Mouse (Mus musculus): ENCODE results near the gene Gm43191. TPM values are rescaled to one million over a fixed set of nuclear protein-coding genes. Genes with fewer than 3 reads are reported as not detected.
A peak's percentile ranks its signal among the peaks of the same experiment; 100 is the strongest.
"Not testable (repeated sequence)": the region's sequence is repeated elsewhere in the genome, so short reads cannot be mapped to it uniquely, and the experiment has no call there.

The Gm43191 gene
- polyA plus RNA-seq, 1 experiment, result not detected

DNA sequence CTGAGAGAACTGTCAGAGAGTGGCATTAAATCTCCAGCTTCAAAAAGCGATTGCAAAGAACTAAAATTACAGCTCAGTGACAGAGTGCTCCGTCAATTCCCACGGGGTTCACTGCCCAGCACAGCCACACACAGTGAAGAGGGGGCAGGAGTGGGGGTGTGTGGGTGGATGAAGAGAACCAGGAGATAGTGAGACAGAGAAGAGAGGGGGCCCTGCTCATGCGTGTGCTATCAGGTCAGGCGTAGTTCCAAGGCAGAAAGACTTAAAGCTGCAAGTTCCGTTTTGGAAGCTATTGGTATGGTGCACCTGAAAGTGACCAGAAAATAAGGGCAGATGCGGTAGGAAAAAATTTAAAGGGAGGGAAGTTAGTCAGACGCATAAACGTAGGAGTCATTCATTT, 29.9 kb upstream of the Gm43191 start:
- H3K4me1 ChIP-seq (ENCODE audit: control insufficient read depth, insufficient read depth, low read length), result no peaks in the 10 kb centered on the region; the same call in 1 of the 2 replicates
- TF ChIP-seq POLR2A (IDR thresholded peaks at IDR 0.05; ENCODE audit: extremely low read depth, insufficient read depth, low read length) (no peak), CTCF (IDR thresholded peaks at IDR 0.05; ENCODE audit: extremely low read depth, insufficient read depth, low read length) (no peak)
- no peak overlapping the region for H3K27ac ChIP-seq (ENCODE audit: insufficient read depth, low read length)
- H3K4me3 ChIP-seq (ENCODE audit: insufficient read depth, low read length), result peak overlapping the region; percentile 99; the same call in 1 of the 2 replicates

DNA sequence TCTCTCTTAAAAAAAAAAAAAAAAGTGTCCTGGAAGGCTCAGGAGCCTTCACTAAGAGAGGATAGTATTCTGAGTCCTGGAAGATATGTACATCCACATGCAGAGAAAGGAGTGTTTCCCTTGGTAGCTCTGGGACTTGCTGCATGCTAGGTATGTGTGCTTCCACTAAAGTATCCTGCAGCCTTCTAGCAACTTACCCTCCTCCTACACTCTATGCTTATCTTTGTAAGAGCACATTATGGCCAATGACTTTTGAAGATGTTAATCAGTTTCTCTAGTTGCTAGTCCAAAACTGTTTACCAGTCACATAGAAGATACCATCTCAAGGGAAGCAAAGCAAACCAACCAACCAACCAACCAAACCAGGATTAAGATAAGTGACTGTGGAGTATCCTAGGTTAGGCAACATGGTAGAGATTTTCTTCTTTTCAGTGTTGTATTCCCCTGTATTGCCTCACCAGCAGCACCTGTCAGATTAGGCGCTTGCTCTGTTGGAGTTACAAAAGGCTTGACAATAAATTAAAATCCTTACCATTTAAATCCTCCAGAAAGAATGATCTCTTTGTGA, 24.7 kb upstream of the Gm43191 start:
- Histone ChIP-seq H3K4me3 (ENCODE audit: insufficient read depth, low read length) (no peak overlapping the region), H3K4me1 (ENCODE audit: control insufficient read depth, insufficient read depth, low read length) (no peaks in the 10 kb centered on the region), H3K27ac (ENCODE audit: insufficient read depth, low read length) (no peak overlapping the region)
- TF ChIP-seq POLR2A (IDR thresholded peaks at IDR 0.05; ENCODE audit: extremely low read depth, insufficient read depth, low read length) (no peak), CTCF (IDR thresholded peaks at IDR 0.05; ENCODE audit: extremely low read depth, insufficient read depth, low read length) (no peak)

DNA sequence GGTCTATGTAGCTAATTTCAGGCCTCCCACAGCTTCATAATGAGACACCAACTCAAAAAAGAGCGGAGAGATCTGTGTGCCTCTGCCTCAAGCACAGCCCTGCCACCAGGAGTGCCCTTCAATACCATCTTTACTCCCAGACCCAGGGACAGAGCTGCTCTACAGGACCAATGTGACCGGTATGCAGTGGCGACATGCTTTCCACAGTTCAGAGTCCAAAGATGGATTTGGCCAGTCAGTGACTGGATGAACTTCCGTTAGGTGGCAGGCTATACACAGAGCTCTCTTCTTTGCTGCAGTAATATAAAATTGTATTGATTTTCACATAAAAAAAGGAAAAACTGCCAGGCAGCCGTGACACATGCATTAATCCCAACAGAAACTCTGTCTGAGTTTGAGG, 22.8 kb upstream of the Gm43191 start:
- Histone ChIP-seq H3K4me3 (ENCODE audit: insufficient read depth, low read length) (no peak overlapping the region), H3K4me1 (ENCODE audit: control insufficient read depth, insufficient read depth, low read length) (no peaks in the 10 kb centered on the region), H3K27ac (ENCODE audit: insufficient read depth, low read length) (no peak overlapping the region)
- TF ChIP-seq POLR2A (IDR thresholded peaks at IDR 0.05; ENCODE audit: extremely low read depth, insufficient read depth, low read length) (no peak), CTCF (IDR thresholded peaks at IDR 0.05; ENCODE audit: extremely low read depth, insufficient read depth, low read length) (no peak)

DNA sequence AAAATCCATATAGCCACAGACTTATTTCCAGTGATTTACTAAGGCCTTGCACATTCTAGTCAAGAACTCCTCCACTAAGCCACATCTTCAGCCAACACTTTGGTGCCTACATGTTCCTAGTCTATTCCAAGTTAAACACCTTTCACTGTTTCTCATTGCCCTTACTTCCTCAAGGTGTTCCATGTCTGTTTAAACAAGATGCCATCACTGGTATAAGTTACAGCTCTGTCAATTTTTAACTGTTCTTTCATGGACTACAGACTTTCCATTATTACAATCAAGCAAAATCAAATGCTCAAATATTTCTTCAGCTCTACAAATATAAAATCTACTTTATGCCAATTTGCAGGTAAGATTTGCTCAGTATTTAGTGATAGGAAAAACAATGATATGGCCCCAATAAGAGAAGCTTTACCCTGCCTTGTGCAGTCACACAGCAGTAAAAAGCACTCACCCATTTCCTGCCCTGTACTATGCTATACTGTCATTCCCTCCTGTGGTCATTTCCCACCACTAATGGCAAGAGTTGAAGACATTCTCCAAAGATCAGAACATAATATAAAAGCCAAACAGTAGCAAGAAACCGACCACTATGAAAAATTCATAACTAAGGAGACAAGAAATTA, 21.7 kb upstream of the Gm43191 start:
- TF ChIP-seq POLR2A (IDR thresholded peaks at IDR 0.05; ENCODE audit: extremely low read depth, insufficient read depth, low read length) (no peak), CTCF (IDR thresholded peaks at IDR 0.05; ENCODE audit: extremely low read depth, insufficient read depth, low read length) (no peak)
- H3K4me1 ChIP-seq (ENCODE audit: control insufficient read depth, insufficient read depth, low read length), result no peaks in the 10 kb centered on the region

DNA sequence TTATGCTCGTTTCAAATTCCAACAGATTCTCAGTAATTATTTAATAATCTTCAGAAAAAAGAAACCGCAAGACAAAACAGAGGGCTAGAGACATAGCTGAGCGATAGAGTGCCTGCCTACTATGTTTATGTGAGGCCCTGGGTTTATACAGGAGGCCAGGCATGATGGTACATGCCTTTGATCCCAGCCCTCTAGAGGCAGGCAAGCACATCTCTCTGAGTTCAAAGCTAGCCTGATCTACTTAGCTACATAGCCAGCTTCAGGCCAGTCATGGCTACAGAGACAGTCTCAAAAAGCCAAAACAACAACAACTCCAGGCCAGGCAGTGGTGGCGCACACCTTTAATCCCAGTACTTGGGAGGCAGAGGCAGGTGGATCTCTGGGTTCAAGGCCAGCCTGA, 20.5 kb upstream of the Gm43191 start:
- TF ChIP-seq CTCF (IDR thresholded peaks at IDR 0.05; ENCODE audit: extremely low read depth, insufficient read depth, low read length), result no peak
- no peak for TF ChIP-seq POLR2A (IDR thresholded peaks at IDR 0.05; ENCODE audit: extremely low read depth, insufficient read depth, low read length)
- no peak overlapping the region for H3K4me3 ChIP-seq (ENCODE audit: insufficient read depth, low read length)

More for the DNA sequence above, 21.7 kb upstream of the Gm43191 start:
- no peak overlapping the region for H3K27ac ChIP-seq (ENCODE audit: insufficient read depth, low read length)
- H3K4me3 ChIP-seq (ENCODE audit: insufficient read depth, low read length), result no peak overlapping the region

DNA sequence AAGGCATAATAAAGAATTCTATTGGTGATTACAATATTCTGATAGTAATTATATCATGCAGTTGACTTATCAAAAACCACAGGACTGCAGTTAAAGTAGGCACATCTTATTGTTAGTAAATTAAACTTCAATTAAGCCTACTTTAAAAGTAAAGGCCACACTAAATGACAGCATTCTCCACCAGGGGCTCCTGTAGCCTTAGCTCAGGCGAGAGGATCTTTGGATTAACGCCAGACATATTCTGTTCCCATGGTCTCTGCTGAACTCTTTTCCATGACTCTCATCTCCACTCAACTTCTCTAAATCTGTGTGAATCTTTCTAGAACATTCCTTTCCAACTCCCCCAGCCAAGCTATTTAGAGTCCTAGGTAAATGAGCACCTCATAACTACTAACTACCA, 17.7 kb upstream of the Gm43191 start:
- Histone ChIP-seq H3K4me3 (ENCODE audit: insufficient read depth, low read length) (no peak overlapping the region), H3K4me1 (ENCODE audit: control insufficient read depth, insufficient read depth, low read length) (no peaks in the 10 kb centered on the region), H3K27ac (ENCODE audit: insufficient read depth, low read length) (no peak overlapping the region)
- TF ChIP-seq CTCF (IDR thresholded peaks at IDR 0.05; ENCODE audit: extremely low read depth, insufficient read depth, low read length) (no peak), POLR2A (IDR thresholded peaks at IDR 0.05; ENCODE audit: extremely low read depth, insufficient read depth, low read length) (no peak)

More for the DNA sequence above, 20.5 kb upstream of the Gm43191 start:
- H3K4me1 ChIP-seq (ENCODE audit: control insufficient read depth, insufficient read depth, low read length), result no peaks in the 10 kb centered on the region
- no peak overlapping the region for H3K27ac ChIP-seq (ENCODE audit: insufficient read depth, low read length)

DNA sequence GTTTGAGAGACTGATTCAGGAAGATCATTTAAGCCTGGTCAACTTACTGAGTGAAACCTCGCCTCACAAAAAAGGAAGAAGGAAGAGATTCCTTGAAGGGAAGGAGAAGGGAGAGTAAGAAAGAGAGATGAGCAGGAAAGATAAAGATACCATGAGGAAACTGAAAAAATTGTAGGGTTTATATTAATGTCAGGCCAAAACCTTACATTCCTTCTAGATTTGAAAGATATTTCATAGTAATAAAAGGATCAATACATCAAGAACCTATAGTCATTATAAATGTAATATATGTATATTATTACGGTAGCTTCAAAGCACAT, 14.6 kb upstream of the Gm43191 start:
- no peaks in the 10 kb centered on the region for H3K4me1 ChIP-seq (ENCODE audit: control insufficient read depth, insufficient read depth, low read length)
- no peak overlapping the region for H3K27ac ChIP-seq (ENCODE audit: insufficient read depth, low read length)
- TF ChIP-seq CTCF (IDR thresholded peaks at IDR 0.05; ENCODE audit: extremely low read depth, insufficient read depth, low read length), result no peak
- no peak for TF ChIP-seq POLR2A (IDR thresholded peaks at IDR 0.05; ENCODE audit: extremely low read depth, insufficient read depth, low read length)
- H3K4me3 ChIP-seq (ENCODE audit: insufficient read depth, low read length), result no peak overlapping the region

DNA sequence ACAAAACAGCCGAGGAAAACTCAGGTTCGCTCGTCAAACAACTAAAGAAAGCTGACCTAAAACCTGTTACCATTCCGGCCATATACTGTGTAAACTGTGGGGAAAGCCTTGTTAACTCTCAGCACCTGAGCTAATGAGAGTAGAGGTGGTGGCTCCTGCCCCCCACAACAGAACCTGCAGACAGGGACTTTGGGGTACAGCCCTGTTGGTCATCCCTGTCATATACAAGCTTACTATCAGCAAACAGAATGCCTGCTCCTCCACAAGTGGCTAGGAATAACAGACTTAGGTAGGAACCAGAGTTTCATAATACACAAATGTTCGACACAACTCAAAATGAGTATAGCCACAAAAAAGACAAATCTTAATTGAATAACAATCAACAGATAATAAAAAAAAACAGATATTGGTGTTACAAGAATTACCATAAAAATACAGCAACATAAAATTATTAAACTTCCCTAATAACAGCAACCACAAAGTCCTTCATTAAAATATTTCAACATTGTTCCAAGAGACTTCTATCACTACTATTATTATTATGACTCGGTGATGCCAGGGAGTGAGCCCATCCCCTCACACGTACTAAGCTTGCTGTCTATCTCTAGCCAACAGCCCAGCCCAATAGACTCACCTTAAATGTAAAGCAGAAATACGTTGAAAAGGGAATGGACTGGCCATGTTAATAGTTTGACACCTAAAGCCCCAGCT, 14.1 kb upstream of the Gm43191 start:
- TF ChIP-seq CTCF (IDR thresholded peaks at IDR 0.05; ENCODE audit: extremely low read depth, insufficient read depth, low read length), result no peak
- no peak for TF ChIP-seq POLR2A (IDR thresholded peaks at IDR 0.05; ENCODE audit: extremely low read depth, insufficient read depth, low read length)
- H3K27ac ChIP-seq (ENCODE audit: insufficient read depth, low read length), result no peak overlapping the region
- no peaks in the 10 kb centered on the region for H3K4me1 ChIP-seq (ENCODE audit: control insufficient read depth, insufficient read depth, low read length)
- H3K4me3 ChIP-seq (ENCODE audit: insufficient read depth, low read length), result no peak overlapping the region

DNA sequence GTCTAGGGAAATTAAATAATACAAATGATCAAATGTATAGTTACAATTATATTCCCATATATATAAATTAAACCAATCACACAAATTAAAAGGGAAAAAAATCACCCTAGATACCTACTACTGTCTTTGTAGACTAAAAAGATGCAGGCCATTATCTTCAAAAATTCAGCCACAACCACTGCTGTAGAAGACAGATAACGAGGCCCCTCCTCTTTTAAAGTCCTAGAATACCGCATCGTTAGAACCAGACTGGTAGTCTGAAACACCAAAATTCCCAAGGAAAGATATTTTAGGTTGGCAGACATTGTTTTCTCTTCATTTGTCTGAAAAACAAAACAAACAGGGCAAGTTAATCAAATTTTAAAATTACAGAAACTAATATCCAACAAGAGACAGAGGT, 13.3 kb upstream of the Gm43191 start:
- TF ChIP-seq CTCF (IDR thresholded peaks at IDR 0.05; ENCODE audit: extremely low read depth, insufficient read depth, low read length), result no peak
- no peak for TF ChIP-seq POLR2A (IDR thresholded peaks at IDR 0.05; ENCODE audit: extremely low read depth, insufficient read depth, low read length)
- Histone ChIP-seq H3K4me3 (ENCODE audit: insufficient read depth, low read length) (no peak overlapping the region), H3K27ac (ENCODE audit: insufficient read depth, low read length) (no peak overlapping the region)

DNA sequence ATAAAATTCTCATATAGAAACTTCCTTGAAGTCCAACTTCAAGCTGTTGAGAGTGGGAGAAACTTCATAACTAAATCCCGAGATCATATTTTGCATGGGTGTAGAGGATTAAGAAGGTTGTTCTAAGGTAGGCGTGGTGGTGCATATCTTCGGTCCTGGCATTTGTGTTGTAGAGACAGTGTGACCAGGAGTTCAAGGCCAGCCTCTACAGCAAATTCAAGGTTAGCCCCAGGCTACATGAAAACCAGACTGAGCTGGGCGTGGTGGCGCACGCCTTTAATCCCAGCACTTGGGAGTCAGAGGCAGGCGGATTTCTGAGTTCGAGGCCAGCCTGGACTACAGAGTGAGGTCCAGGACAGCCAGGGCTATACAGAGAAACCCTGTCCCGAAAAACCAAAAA, 16.8 kb downstream of the Gm43191 start:
- H3K27ac ChIP-seq (ENCODE audit: insufficient read depth, low read length); H3K4me3 ChIP-seq (ENCODE audit: insufficient read depth, low read length); H3K4me1 ChIP-seq (ENCODE audit: control insufficient read depth, insufficient read depth, low read length): not testable (repeated sequence)

More for the DNA sequence above, 13.3 kb upstream of the Gm43191 start:
- no peaks in the 10 kb centered on the region for H3K4me1 ChIP-seq (ENCODE audit: control insufficient read depth, insufficient read depth, low read length)

Data from cortical plate, adult 2 months (tissue).